Mouse (Mus musculus) hindbrain, embryonic 10.5 days (tissue): Measurements from ENCODE around the gene Gm45837. TPM values are rescaled to one million over a fixed set of nuclear protein-coding genes. Genes with fewer than 3 reads are reported as not detected.

Experiments
- DNase-seq: peaks from one replicate; pipeline ENCODE4 v3.0.0-alpha.2; 2017; ENCODE audit warnings: low spot score
- H3K27ac ChIP-seq: fragments of 300-500 bp; sonication (generic); 2 replicates; pipeline ENCODE4 v1.5.1; 2016; ENCODE audit warnings: mild to moderate bottlenecking, moderate library complexity
- H3K27me3 ChIP-seq: fragments of 300-500 bp; sonication (generic); 2 replicates; pipeline ENCODE4 v1.6.1; 2016; ENCODE audit warnings: mild to moderate bottlenecking; ENCODE audit not compliant: poor library complexity, insufficient read depth, severe bottlenecking
- H3K36me3 ChIP-seq: fragments of 300-500 bp; sonication (generic); 2 replicates; pipeline ENCODE4 v1.6.1; 2016; ENCODE audit warnings: mild to moderate bottlenecking, moderate library complexity
- H3K4me1 ChIP-seq: fragments of 300-500 bp; sonication (generic); replicated peaks from 2 replicates; pipeline ENCODE4 v1.6.1; 2016; ENCODE audit warnings: mild to moderate bottlenecking
- H3K4me3 ChIP-seq: fragments of 300-500 bp; sonication (generic); 2 replicates; pipeline ENCODE4 v1.5.1; 2016; ENCODE audit warnings: mild to moderate bottlenecking, moderate library complexity
- H3K9me3 ChIP-seq: fragments of 300-500 bp; sonication (generic); 2 replicates; pipeline ENCODE4 v1.6.1; 2016; ENCODE audit warnings: mild to moderate bottlenecking, moderate library complexity
- WGBS: fragments of 180-500 bp; shearing (Covaris S2); methylation state at CpG from one replicate; pipeline ENCODE4 v1.1.7; 2016; 5-methylcytosine and 5-hydroxymethylcytosine counted together
- polyA plus RNA-seq: library from polyadenylated mRNA; unstranded; fragments of >200 nt; fragmentation: Nextera tagmentation; extraction: Ambion mirVana; gene quantifications from 2 replicates; pipeline ENCODE4 v1.2.1, GENCODE M21; 2016

Gm45837 gene
- polyA plus RNA-seq, 1 experiment from 2014 or later, result 1.3 TPM

DNA sequence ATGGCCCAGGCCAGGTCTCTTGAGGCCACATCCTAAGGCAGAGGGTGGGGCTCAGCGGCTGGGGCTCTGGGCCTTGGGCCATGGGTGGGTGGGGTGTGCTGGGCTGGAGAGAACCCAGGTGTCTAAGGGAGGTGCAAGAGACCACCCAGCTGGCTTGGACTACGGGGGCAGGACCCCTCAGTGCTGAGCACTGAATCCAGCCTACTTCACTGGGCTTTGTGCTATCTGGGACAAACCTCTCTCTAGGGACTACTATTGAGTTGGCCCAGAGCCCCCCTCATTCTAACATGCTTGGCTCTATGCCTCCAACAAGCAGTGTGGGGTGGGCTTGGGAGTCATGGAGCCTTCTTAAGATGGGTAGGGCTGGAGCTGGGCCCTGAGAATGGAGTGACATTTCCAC lies 15.2 kb upstream of the Gm45837 start:
- WGBS, result 84% methylated on average over 2 of the region's 2 CpGs

DNA sequence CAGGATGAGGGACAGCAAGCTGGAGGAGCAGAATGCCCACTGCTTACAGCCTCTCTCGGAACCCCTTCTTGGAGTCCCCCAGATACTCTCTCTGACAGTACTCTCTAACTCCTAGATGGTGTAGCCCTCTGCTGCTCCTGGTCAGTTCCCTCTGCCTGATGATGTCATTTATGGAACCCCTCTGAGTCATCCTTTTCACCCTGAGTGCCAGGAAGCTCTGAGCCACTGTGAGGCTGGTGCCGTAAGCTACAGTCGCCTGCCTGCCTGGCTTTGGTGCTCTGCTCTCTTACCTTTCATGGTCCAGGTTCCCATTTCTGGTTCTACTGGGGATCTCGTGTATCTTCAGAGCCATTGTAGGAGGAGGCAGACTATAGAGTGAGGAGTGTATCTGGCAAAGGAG lies 13.5 kb upstream of the Gm45837 start:
- Histone ChIP-seq H3K9me3 (no peaks in the 10 kb centered on the region), H3K4me3 (no peak overlapping the region), H3K27ac (no peak overlapping the region), H3K27me3 (no peaks in the 10 kb centered on the region), H3K4me1 (peaks cover 31% of the 10 kb centered on the region), H3K36me3 (no peaks in the 10 kb centered on the region; the same call in 1 of the 2 replicates)
- DNase-seq, result no peak
- WGBS, result 89% methylated on average over 4 of the region's 4 CpGs

More for the DNA sequence above, 15.2 kb upstream of the Gm45837 start:
- H3K27ac ChIP-seq, result 0 out of 2 replicates have a peak overlapping the region, but pooled peaks have one; percentile 81
- H3K4me1 ChIP-seq, result peaks cover 41% of the 10 kb centered on the region
- no peaks in the 10 kb centered on the region; the same call in 1 of the 2 replicates for H3K36me3 ChIP-seq
- no peaks in the 10 kb centered on the region for H3K9me3 ChIP-seq
- H3K4me3 ChIP-seq, result no peak overlapping the region
- no peaks in the 10 kb centered on the region for H3K27me3 ChIP-seq
- no peak for DNase-seq

DNA sequence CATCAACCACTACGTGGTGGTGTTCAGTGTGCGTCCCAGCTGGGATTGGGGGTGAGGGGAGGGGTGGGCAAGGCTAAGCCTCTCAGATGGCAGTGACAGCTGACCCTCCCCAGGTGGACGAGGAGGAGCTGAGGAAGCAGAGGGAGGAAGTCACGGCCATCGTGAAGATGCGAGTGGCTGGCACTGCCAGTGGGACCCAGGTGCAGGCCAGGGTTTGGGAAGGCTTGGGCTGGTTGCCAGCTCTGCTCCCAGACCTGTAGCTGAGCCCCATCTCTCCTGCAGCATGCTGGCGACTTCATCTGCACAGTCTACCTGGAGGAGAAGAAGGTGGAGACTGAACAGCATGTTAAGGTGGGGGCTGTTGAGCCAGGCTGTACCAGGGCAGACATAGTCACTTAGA lies 9.2 kb upstream of the Gm45837 start:
- H3K4me1 ChIP-seq, result peaks cover 7% of the 10 kb centered on the region
- 89% methylated on average over 7 of the region's 7 CpGs for WGBS
- H3K27ac ChIP-seq, result no peak overlapping the region
- DNase-seq, result no peak
- no peaks in the 10 kb centered on the region for H3K9me3 ChIP-seq
- H3K36me3 ChIP-seq, result peaks cover 2% of the 10 kb centered on the region; the same call in 1 of the 2 replicates
- H3K27me3 ChIP-seq, result no peaks in the 10 kb centered on the region
- no peak overlapping the region for H3K4me3 ChIP-seq

DNA sequence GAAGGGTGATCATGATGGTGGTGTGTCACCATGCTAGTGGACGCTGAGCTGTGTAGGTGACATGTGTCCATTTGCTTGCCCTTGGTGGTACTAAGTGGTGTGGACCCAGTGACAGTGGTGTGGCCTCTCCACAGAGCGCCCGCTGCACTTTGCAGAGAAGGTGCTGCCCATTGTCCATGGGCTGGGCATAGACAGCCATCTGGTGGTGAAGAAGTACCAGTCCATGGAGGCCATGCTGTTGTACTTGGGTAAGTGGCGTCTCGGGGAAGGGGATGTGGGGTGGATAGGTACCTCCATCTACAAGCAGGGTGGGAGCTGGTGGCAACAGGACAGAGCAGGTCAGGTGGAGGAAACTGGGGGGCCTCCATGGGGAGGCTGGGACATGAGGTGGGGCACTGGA lies 6.9 kb upstream of the Gm45837 start:
- 96% methylated on average over 5 of the region's 5 CpGs for WGBS
- no peak overlapping the region for H3K27ac ChIP-seq
- H3K4me3 ChIP-seq, result no peak overlapping the region
- peaks cover 2% of the 10 kb centered on the region; the same call in 1 of the 2 replicates for H3K36me3 ChIP-seq
- no peaks in the 10 kb centered on the region for H3K27me3 ChIP-seq
- H3K4me1 ChIP-seq, result peaks cover 9% of the 10 kb centered on the region
- H3K9me3 ChIP-seq, result no peaks in the 10 kb centered on the region
- DNase-seq, result no peak

DNA sequence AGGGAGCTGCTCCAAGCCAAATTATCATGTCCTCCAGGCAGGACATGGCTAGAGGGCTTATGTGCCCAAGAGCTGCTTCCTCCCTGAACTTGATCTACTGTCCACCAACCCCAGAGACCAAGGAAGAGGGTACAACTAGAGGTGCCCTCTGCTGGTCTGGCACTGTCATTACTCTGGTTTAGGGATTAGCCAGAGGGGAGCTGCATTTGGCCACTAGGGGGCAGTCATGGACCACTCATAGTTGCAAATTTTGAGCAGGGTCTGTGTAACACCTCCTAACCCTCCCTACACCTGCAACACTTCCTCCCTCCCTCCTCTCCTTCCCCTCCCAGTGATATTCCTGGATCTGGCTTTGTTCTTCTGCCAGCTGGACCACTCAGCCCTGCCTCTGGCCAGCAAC lies 2.1 kb downstream of the Gm45837 start:
- Histone ChIP-seq H3K27ac (no peak overlapping the region), H3K36me3 (0 out of 2 replicates have a peak, but pooled peaks cover 3% of the 10 kb centered on the region), H3K9me3 (no peaks in the 10 kb centered on the region), H3K27me3 (peaks cover 30% of the 10 kb centered on the region), H3K4me3 (no peak overlapping the region), H3K4me1 (peaks cover 29% of the 10 kb centered on the region)
- DNase-seq, result peak; percentile 87

DNA sequence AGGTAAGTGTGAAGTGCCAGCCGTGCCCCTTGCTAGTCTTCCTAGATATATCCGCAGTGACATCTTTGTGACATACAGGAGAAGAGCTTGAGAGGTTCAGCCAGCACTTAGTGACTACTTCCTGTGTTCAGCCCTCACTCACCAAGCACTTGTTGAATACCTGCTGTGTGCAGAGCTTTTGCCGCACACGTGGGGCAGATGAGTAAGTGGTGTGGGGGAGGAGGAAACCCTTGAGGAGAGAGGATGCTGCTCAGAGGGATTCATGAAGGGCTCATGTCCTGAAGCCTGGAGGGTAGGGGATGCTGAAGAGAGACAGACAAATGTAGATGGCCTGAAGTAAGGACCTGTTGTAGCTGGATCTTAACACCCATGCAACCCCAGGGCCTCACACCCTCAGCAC lies 3.5 kb downstream of the Gm45837 start:
- peaks cover 33% of the 10 kb centered on the region for H3K4me1 ChIP-seq
- H3K36me3 ChIP-seq, result 0 out of 2 replicates have a peak, but pooled peaks cover 3% of the 10 kb centered on the region

DNA sequence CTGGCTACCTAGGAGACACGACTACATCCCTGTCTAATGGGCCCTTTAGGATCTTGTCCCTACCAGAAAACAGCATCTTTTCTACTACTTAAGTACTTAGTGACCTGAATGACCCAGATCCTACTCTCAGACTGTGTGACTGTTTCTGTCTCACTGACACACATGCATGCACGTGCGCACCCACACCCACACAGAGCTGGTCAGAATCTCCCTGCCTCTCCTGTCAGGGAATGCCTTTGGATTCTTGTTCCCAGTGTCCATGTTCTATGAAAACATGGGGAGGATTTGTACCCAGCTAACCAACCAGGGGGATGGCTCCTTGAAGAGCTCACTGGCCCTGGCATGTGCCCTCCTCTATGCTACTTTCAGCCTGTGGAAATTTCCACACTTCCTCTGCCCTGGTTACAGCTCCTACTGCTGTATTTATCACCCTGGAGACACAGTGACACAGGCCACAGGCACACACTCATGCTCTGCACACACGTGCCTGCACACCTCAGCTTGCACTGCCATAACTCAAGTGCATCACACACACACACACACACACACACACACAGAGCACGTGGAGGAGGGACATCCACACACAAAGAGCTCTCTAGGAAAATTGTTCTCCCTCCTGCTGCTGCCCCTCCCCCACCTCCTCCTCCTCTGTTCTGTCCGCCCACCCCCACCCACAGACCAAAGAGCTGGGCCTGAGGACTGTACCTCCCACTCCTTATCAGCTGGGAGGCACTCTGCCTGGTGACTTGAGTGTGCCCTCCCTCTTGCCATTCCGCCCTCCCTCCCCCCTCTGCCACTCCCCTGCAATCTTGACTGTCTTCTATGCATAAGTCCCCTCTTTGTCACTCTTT lies 4.2 kb downstream of the Gm45837 start:
- 0 out of 2 replicates have a peak, but pooled peaks cover 3% of the 10 kb centered on the region for H3K36me3 ChIP-seq
- no peak overlapping the region for H3K4me3 ChIP-seq
- peaks cover 49% of the 10 kb centered on the region for H3K27me3 ChIP-seq
- H3K4me1 ChIP-seq, result peaks cover 35% of the 10 kb centered on the region
- H3K9me3 ChIP-seq, result no peaks in the 10 kb centered on the region
- 24% methylated on average over 7 of the region's 7 CpGs for WGBS
- peak overlapping the region; percentile 82 for H3K27ac ChIP-seq
- DNase-seq, result peak; percentile 36

More for the DNA sequence above, 3.5 kb downstream of the Gm45837 start:
- Histone ChIP-seq H3K27ac (peak overlapping the region; percentile 82), H3K9me3 (no peaks in the 10 kb centered on the region), H3K27me3 (peaks cover 44% of the 10 kb centered on the region), H3K4me3 (no peak overlapping the region)
- 52% methylated on average over 4 of the region's 4 CpGs for WGBS
- no peak for DNase-seq

DNA sequence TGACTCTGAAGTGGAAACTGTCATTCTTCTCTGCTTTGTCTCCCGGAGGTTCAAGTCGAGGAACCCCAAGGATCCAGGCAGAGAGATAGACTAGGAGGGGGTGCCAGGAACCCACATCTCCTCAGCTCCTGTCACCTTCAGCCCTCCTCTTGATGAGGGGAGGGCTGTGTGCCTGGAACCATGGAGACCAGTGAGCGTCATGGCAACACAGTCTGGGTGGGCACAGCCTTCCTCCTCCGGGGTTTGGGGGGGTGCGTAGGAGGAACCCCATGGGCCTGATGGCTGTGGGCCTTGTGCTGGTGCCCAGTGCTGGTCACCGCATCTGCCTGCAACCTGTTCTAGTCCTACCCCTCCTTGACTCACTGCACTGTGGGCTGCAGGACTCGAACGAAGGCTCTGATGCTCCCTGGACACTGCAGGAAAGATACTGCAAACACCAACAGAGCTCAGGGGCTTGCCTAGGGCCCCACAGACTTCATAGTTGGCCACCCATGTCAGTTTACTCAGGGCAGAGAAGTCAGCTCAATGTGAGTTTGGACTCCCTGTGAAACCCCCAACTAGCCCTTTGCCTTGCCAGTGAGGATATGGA lies 4.9 kb downstream of the Gm45837 start:
- Histone ChIP-seq H3K4me1 (peaks cover 39% of the 10 kb centered on the region), H3K27me3 (peaks cover 56% of the 10 kb centered on the region), H3K36me3 (no peaks in the 10 kb centered on the region), H3K27ac (peak overlapping the region; percentile 82; the same call in 1 of the 2 replicates), H3K9me3 (no peaks in the 10 kb centered on the region), H3K4me3 (no peak overlapping the region)
- no peak for DNase-seq
- WGBS, result 36% methylated on average over 8 of the region's 8 CpGs

DNA sequence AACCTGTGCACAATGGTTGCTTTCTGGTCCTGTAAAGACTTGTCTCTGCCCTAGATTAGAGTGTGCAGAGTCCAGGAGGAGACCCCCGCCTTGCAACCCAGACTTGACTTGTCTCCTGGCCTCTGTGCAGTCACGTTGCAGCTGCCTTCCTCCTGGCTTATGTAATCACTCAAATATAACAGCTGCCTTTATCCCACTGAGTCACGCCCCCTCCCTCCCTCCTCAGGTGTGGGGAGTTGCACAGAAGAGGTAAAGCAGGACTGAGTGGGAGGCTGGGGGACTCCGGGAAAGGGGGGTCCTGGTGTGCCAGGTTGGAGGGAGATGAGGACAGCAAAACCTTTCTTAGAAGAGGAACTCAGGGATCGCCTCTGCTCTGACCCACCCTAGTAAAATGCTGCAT lies 5.7 kb downstream of the Gm45837 start:
- DNase-seq, result no peak
- 72% methylated on average over 5 of the region's 5 CpGs for WGBS
- Histone ChIP-seq H3K36me3 (no peaks in the 10 kb centered on the region), H3K9me3 (no peaks in the 10 kb centered on the region), H3K4me1 (peaks cover 42% of the 10 kb centered on the region), H3K27ac (no peak overlapping the region), H3K27me3 (peaks cover 62% of the 10 kb centered on the region), H3K4me3 (no peak overlapping the region)

DNA sequence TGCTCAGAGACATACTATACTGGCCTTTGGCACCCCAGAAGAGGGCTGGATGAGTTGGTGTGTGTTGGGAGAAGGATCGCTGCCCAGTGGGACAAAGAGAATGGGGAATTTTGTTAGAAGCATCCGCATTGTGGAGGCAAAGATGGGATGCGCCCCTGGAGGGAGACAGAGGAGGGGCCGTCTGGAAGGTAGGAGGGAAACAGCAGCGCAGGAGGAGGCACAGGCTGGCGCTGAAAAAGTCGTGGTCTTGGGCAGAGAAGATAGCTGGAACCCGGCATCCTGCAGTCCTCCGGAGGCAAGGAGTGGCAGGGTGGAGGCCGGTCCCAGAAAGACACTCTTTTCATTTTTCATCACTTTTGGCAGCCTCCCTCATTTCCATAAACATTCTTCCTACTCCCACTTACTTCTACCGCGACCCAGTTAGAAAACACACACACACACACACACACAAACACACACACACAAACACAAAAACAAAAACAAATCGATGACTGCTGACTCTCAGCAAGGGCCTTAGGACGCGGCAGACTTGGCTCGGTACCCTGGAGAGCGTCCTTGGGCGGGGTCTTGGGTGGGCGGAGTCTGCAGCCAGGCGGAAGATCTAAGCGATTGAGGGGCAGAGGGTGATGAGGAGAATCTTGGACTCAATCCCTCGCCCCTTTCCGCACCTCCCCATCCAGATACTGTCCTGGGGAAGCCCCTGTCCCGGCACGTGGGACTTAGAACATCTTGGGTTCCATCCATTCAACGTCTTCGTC lies 8.5 kb downstream of the Gm45837 start:
- H3K4me1 ChIP-seq, result peaks cover 43% of the 10 kb centered on the region
- 4% methylated on average over 27 of the region's 27 CpGs for WGBS
- DNase-seq, result peak; percentile 55
- peaks cover 56% of the 10 kb centered on the region for H3K27me3 ChIP-seq
- peak overlapping the region; percentile 23; the same call in 1 of the 2 replicates for H3K4me3 ChIP-seq
- no peaks in the 10 kb centered on the region for H3K9me3 ChIP-seq
- H3K36me3 ChIP-seq, result no peaks in the 10 kb centered on the region
- H3K27ac ChIP-seq, result no peak overlapping the region

DNA sequence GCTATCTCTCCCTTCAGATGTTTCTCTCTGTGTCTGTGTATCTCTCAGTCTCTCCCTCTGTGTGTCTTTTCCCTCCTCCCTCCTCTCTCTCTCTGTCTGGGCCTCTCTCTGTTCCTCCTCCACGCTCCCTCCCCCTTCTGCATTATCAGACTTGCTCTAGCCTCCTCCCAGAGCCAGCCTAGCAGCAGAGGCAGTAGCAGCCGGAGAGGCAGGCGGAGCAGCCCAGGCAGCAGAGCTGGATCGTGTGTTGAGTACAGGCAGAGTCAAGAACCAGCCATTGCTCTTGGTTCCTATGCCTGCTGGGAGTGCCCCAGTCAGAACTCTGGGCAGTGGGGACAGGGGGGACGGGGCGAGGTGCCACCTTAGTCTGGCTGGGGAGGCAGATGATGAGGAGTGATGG lies 10.8 kb downstream of the Gm45837 start, which contains the start of gene Pde2a:
Gene Pde2a, plus strand, starts transcription at position 163 of the 400 bp plus-strand sequence.
- Histone ChIP-seq H3K27me3 (peaks cover 50% of the 10 kb centered on the region), H3K9me3 (no peaks in the 10 kb centered on the region), H3K36me3 (no peaks in the 10 kb centered on the region), H3K27ac (peak within 1 kb of the TSS; percentile 35; the same call in 1 of the 2 replicates), H3K4me1 (peaks cover 20% of the 10 kb centered on the region), H3K4me3 (peak within 1 kb of the TSS; percentile 26)
- peak; percentile 15 for DNase-seq
- 17% methylated on average over 6 of the region's 6 CpGs for WGBS

DNA sequence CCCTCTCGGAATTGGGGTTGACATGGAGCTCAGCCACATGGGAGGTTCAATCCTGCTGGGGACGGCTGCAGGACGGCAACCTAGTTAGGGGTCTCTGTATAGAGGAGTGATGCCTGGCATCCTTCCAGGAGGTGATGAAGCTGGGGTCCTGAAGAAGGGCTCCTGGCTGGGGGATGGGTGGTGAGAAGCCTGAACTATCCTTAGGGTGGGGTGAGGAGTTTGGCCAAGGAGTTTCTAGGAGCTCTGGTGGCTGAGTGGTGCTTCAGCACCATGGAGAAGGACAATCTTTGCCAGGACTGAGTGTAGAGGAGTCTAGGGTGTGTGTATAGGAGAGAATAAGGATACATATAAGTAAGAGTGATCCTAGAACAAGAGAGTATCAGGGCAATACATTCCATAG lies 11.4 kb downstream of the Gm45837 start:
- Histone ChIP-seq H3K27ac (0 out of 2 replicates have a peak overlapping the region, but pooled peaks have one; percentile 35), H3K4me3 (peak overlapping the region; percentile 26), H3K9me3 (no peaks in the 10 kb centered on the region), H3K27me3 (peaks cover 45% of the 10 kb centered on the region), H3K36me3 (no peaks in the 10 kb centered on the region), H3K4me1 (peaks cover 20% of the 10 kb centered on the region)
- WGBS, result 37% methylated on average over 3 of the region's 3 CpGs
- peak; percentile 22 for DNase-seq
